ENCODE assay signal across 8 mouse cellular contexts in genomic region chr13:49307311-49307969, GRCm38 (mm10). TPM values are rescaled to one million over a fixed set of nuclear protein-coding genes. Genes with fewer than 3 reads are reported as not detected.
DNase-seq lines count a peak whose midpoint lies in the region; ATAC-seq and TF ChIP-seq lines count a peak whose summit lies in the region.

No protein-coding gene starts in this region.

- H3K36me3 ChIP-seq in C2C12 (ENCODE audit: control insufficient read depth, insufficient read depth): peaks cover 61% of the 10 kb centered on the region
- H3K36me3 ChIP-seq in lung, postnatal 0 days (ENCODE audit: insufficient read depth, low read length): no peaks in the 10 kb centered on the region

- H3K27me3 ChIP-seq in C2C12 (ENCODE audit: control insufficient read depth, insufficient read depth, insufficient read length): no peaks in the 10 kb centered on the region
- H3K27me3 ChIP-seq in lung, postnatal 0 days (replicated peaks; ENCODE audit: insufficient read depth, low read length): no peaks in the 10 kb centered on the region

- no peaks in the 10 kb centered on the region for H3K4me1 ChIP-seq in lung, postnatal 0 days (ENCODE audit: insufficient read depth, low read depth, low read length)

- no peak for TF ChIP-seq CTCF in C2C12 (IDR thresholded peaks at IDR 0.05; ENCODE audit: control insufficient read depth, insufficient read depth, insufficient read length)
- no peak for TF ChIP-seq CTCF in lung, postnatal 0 days (IDR thresholded peaks at IDR 0.05)

- peak overlapping the region; percentile 17 for H3K4me2 ChIP-seq in lung, postnatal 0 days (replicated peaks; ENCODE audit: low read depth, low read length)

- peak; percentile 14; the same call in 1 of the 2 replicates for ATAC-seq in frontal cortex, adult (ENCODE audit: low TSS enrichment)
- peak; percentile 63 for ATAC-seq in inflammation-experienced regulatory T-cells, adult 6 months
- ATAC-seq in lung, postnatal 0 days: peak; percentile 56

- no peak for TF ChIP-seq EP300 in lung, postnatal 0 days (IDR thresholded peaks at IDR 0.05)

- peaks cover 13% of the 10 kb centered on the region for H3K79me3 ChIP-seq in C2C12 (ENCODE audit: low read depth)

- no peak for DNase-seq in frontal cortex, adult 2 months (ENCODE audit: extremely low spot score in 1 of 2, low spot score in 1 of 2)
- DNase-seq in embryo, embryonic 10.5 days (ENCODE audit: low spot score): peak; percentile 51
- peak; percentile 40 for DNase-seq in lung, postnatal 0 days (ENCODE audit: low spot score)
- peak; percentile 40 to 41 for DNase-seq in spleen, postnatal 14 days (ENCODE audit: low spot score in 2 of 2)
- DNase-seq in layer of hippocampus, postnatal 25 days (ENCODE audit: extremely low spot score in 1 of 2, low spot score in 1 of 2): no peak

- 7% methylated on average over 9 of the region's 10 CpGs for WGBS in lung, postnatal 0 days

- H3K9me3 ChIP-seq in lung, postnatal 0 days (ENCODE audit: low read length): no peaks in the 10 kb centered on the region

- H3K27ac ChIP-seq in lung, postnatal 0 days (ENCODE audit: low read length): peak overlapping the region; percentile 49; the same call in 1 of the 2 replicates

- no peak overlapping the region for H3K9ac ChIP-seq in lung, postnatal 0 days (replicated peaks; ENCODE audit: low read depth)

- no peak overlapping the region for H3ac ChIP-seq in C2C12 (ENCODE audit: control insufficient read depth, insufficient read length, low read depth)

- H3K79me2 ChIP-seq in C2C12 (ENCODE audit: control insufficient read depth, insufficient read depth): peaks cover 35% of the 10 kb centered on the region

- no peak overlapping the region for H3K4me3 ChIP-seq in C2C12 (ENCODE audit: insufficient read depth, poor library complexity, severe bottlenecking)
- no peak overlapping the region for H3K4me3 ChIP-seq in lung, postnatal 0 days (ENCODE audit: low read depth, low read length)

TF ChIP-seq in C2C12, 6 proteins besides CTCF, POLR2A, EP300 and RAD21:
- TF ChIP-seq USF1 (IDR thresholded peaks at IDR 0.05; ENCODE audit: low read depth) (peak; percentile 20), MYOG (IDR thresholded peaks at IDR 0.05; ENCODE audit: control insufficient read depth, extremely low read depth, insufficient read length) (no peak)

RNA-seq across cellular contexts. Expression of gene Fgd3, which starts 12.7 kb away (rescaled TPM):
- 10.5 and 10.9 TPM in 2 replicates for polyA plus RNA-seq in frontal cortex, adult 2 months (2012; rRNA removed)
- polyA plus RNA-seq in C2C12 (2012; fragmentation: generic; extraction: Trizol): 44.8 TPM
- polyA plus RNA-seq in inflammation-experienced regulatory T-cells, adult 6 months (2017; shearing (Covaris generic)): 10 to 100 TPM; 10.4 to 19.8 (median 16.3) TPM
- 0.37 and 0.56 TPM in 2 replicates for polyA plus RNA-seq in lung, postnatal 0 days (2015; fragmentation: Nextera tagmentation; extraction: Ambion mirVana)
- 1 to 10 TPM; 6.2 to 7.7 TPM for total RNA-seq in layer of hippocampus, postnatal 25 days (2021)

RNA-seq across cellular contexts. Expression of gene Bicd2, which starts 33.9 kb away (rescaled TPM):
- 48.6 and 49.5 TPM in 2 replicates for polyA plus RNA-seq in frontal cortex, adult 2 months (2012; rRNA removed)
- polyA plus RNA-seq in C2C12 (2012; fragmentation: generic; extraction: Trizol): 42.9 TPM
- 1 to 10 TPM; 5.8 to 7.1 (median 6.6) TPM for polyA plus RNA-seq in inflammation-experienced regulatory T-cells, adult 6 months (2017; shearing (Covaris generic))
- 32.5 and 40.2 TPM in 2 replicates for polyA plus RNA-seq in lung, postnatal 0 days (2015; fragmentation: Nextera tagmentation; extraction: Ambion mirVana)
- total RNA-seq in layer of hippocampus, postnatal 25 days (2021): 10 to 100 TPM; 47.1 to 53.5 TPM

RNA-seq across cellular contexts. Expression of gene Susd3, which starts 58.9 kb away (rescaled TPM):
- 2.4 and 3.2 TPM in 2 replicates for polyA plus RNA-seq in frontal cortex, adult 2 months (2012; rRNA removed)
- 0.25 TPM for polyA plus RNA-seq in C2C12 (2012; fragmentation: generic; extraction: Trizol)
- 10 to 100 TPM; 62.0 to 95.1 (median 90.5) TPM for polyA plus RNA-seq in inflammation-experienced regulatory T-cells, adult 6 months (2017; shearing (Covaris generic))
- polyA plus RNA-seq in lung, postnatal 0 days (2015; fragmentation: Nextera tagmentation; extraction: Ambion mirVana): 2.5 TPM in 2 replicates
- total RNA-seq in layer of hippocampus, postnatal 25 days (2021): 1 to 10 TPM; 2.5 to 3.1 TPM

Comparison
In these comparisons a context has a peak if more than half of its experiments do, and no peak if none do; other contexts are left out.
1. DNase-seq: peak in embryo, embryonic 10.5 days (single experiment), lung, postnatal 0 days (single experiment) and spleen, postnatal 14 days (2 of 2); none in frontal cortex, adult 2 months (0 of 2) and layer of hippocampus, postnatal 25 days (0 of 2).
2. RNA of gene Susd3, which starts 58.9 kb away (polyA plus RNA-seq): 62.0 to 95.1 TPM in inflammation-experienced regulatory T-cells, adult 6 months; 2.4 to 3.2 TPM in frontal cortex, adult 2 months, 2.5 TPM in lung, postnatal 0 days and 0.25 TPM in C2C12 (single experiment); every median in the first group is over 10 times any median in the second.
3. Peak in every context shown above with its lines, with median percentiles within 50 percentile points of each other: ATAC-seq.